Mouse (Mus musculus): Measurements from ENCODE around the gene H2-Q4. TPM values are rescaled to one million over a fixed set of nuclear protein-coding genes. Genes with fewer than 3 reads are reported as not detected.
A peak's percentile ranks its signal among the peaks of the same experiment; 100 is the strongest.
"Not testable (repeated sequence)": the region's sequence is repeated elsewhere in the genome, so short reads cannot be mapped to it uniquely, and the experiment has no call there.

Gene H2-Q4
- 0.73 and 0.80 TPM in 2 replicates for polyA plus RNA-seq (2015; fragmentation: Nextera tagmentation; extraction: Ambion mirVana)

DNA sequence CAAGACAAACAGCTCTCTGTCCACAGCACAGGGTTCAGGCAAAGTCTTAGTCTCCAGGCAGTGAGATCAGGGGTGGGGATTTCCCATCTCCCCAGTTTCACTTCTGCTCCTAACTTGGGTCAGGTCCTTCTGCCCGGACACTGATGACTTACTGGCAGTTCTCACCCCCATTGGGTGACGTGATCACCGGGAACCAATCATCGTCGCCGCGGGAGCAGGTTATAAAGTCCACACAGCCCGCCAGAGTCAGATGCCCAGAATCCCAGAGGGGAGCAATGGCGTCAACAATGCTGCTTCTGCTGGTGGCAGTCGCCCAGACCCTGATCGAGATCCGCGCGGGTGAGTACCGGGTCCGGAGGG lies at the start of gene H2-Q4:
H2-Q4 (plus strand) TSS at position 249 of the 360 bp plus-strand sequence.
- H3K4me3 ChIP-seq, result peak within 1 kb of the TSS; percentile 47
- WGBS, result 1% methylated on average over 16 of the region's 16 CpGs
- no peaks in the 10 kb centered on the region for H3K27me3 ChIP-seq
- ATAC-seq (replicated peaks), result peak; percentile 70; the same call in 1 of the 2 replicates
- peak within 1 kb of the TSS; percentile 43 for H3K9ac ChIP-seq (replicated peaks)
- H3K27ac ChIP-seq (replicated peaks), result no peak within 1 kb of the TSS
- no peaks in the 10 kb centered on the region for H3K36me3 ChIP-seq
- peak within 1 kb of the TSS; percentile 92 for H3K4me2 ChIP-seq (replicated peaks)
- peaks cover 11% of the 10 kb centered on the region for H3K4me1 ChIP-seq
- no peaks in the 10 kb centered on the region for H3K9me3 ChIP-seq

DNA sequence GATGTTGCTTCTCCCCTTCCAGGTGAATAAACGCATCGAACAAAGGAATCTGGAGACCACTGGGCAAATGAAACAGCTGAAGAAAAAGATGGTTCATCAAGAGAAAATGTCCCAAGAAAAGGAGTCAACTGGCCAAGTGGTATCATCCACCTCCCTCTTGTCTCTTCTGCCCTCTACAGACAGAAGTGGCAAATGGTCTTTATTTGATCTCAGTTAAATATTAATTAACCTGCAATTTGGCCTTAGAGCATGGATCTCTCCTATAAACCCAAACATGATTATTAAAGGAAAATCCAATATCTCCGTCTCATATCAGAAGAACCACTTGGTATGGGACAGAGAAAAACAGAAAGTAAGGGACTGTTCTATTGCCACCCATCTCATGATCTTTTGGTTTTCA lies 49.7 kb upstream of the H2-Q4 start:
- not testable (repeated sequence) for H3K27me3 ChIP-seq; H3K27ac ChIP-seq (replicated peaks); H3K9ac ChIP-seq (replicated peaks); H3K9me3 ChIP-seq; H3K4me1 ChIP-seq; H3K4me2 ChIP-seq (replicated peaks); H3K4me3 ChIP-seq; H3K36me3 ChIP-seq; ATAC-seq (replicated peaks)
- WGBS, result 58% methylated on average over 3 of the region's 3 CpGs

DNA sequence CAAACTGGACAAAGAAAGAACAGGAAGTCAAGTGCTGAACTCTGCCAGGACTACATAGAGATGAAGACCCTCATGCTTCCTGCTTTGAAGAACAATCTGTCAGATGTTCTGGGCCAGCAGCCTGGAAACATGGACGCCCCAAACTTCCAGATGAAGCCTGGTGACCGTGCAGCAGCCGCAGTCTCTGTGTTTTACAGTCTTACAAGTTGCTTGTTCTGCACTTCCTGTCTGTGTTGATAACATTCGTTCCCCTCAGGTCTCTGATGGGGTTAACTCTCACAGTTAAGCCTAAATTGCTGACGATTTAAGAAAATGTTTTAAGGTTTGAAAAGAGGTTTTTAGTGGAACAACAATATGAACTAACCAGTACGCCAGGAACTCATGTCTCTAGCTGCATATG lies 47.9 kb upstream of the H2-Q4 start:
- 78% methylated on average over 6 of the region's 6 CpGs for WGBS
- not testable (repeated sequence) for H3K4me2 ChIP-seq (replicated peaks); H3K4me3 ChIP-seq; H3K36me3 ChIP-seq; H3K27ac ChIP-seq (replicated peaks); ATAC-seq (replicated peaks); H3K27me3 ChIP-seq; H3K9ac ChIP-seq (replicated peaks); H3K4me1 ChIP-seq; H3K9me3 ChIP-seq

DNA sequence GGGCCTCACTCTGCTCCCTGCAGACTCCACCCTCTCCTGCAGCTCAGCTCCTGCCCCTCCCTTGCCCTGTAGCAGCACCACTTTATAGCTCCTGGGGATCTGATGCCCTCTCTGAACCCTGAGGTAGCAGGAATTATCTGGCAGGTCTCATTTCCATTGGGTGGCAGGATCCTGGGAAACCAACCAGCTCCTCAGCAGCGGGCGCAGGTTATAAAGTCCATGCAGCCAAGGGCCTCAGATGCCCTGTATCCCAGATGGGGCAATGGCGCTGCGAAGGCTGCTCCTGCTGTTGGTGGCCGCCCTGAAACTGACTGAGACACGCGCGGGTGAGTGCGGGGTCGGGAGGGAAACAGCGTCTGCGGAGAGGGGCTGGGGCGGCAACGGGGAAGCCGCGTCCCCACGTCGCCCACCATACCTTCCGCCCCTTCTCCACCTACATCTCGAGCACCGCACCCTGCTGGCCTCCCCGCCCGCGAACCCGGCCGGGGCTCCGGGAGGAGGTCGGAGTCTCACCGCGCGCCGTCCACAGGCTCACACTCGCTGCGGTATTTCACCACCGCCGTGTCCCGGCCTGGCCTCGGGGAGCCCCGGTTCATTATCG lies 37.2 kb upstream of the H2-Q4 start, which contains the start of gene H2-Q2:
H2-Q2 (plus strand) TSS at position 172 of the 601 bp plus-strand sequence.
- WGBS, result 1% methylated on average over 39 of the region's 40 CpGs
- Histone ChIP-seq H3K4me1 (peaks cover 12% of the 10 kb centered on the region), H3K4me3 (peak within 1 kb of the TSS; percentile 43), H3K27ac (replicated peaks) (no peak within 1 kb of the TSS), H3K4me2 (replicated peaks) (peak within 1 kb of the TSS; percentile 84), H3K36me3 (no peaks in the 10 kb centered on the region), H3K9me3 (no peaks in the 10 kb centered on the region), H3K27me3 (peaks cover 50% of the 10 kb centered on the region), H3K9ac (replicated peaks) (peak within 1 kb of the TSS; percentile 40)
- no peak for ATAC-seq (replicated peaks)

DNA sequence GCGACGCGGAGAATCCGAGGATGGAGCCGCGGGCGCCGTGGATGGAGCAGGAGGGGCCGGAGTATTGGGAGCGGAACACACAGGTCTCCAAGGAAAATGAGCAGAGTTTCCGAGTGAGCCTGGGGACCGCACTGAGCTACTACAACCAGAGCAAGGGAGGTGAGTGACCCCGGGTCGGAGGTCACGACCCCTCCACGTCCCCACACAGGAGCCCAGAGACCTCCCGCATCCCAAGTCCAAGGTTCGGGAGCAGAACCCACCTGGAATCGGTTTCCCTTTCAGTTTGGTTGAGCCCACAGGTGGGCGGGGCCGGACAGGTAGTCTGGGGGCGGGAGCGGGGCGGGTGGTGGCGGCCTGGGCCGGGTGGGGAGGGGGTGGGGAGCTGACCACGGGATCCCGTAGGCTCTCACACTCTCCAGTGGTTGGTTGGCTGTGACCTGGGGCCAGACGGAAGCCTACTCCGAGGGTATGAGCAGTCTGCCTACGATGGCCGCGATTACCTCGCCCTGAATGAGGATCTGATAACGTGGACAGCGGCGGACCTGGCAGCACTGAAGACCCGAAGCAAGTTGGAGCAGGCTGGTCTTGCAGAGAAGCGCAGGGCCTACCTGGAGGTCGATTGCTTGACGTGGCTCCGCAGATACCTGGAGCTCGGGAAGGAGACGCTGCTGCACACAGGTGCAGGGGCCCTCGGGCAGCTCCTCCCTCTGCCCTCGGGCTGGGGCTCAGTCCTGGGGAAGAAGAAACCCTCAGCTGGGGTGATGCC lies 36.5 kb upstream of the H2-Q4 start:
- Histone ChIP-seq H3K27me3 (peaks cover 46% of the 10 kb centered on the region), H3K4me3 (peak overlapping the region; percentile 43), H3K4me1 (peaks cover 12% of the 10 kb centered on the region), H3K9me3 (no peaks in the 10 kb centered on the region), H3K9ac (replicated peaks) (peak overlapping the region; percentile 40), H3K36me3 (no peaks in the 10 kb centered on the region), H3K27ac (replicated peaks) (no peak overlapping the region), H3K4me2 (replicated peaks) (peak overlapping the region; percentile 84)
- WGBS, result 2% methylated on average over 46 of the region's 46 CpGs
- no peak for ATAC-seq (replicated peaks)

DNA sequence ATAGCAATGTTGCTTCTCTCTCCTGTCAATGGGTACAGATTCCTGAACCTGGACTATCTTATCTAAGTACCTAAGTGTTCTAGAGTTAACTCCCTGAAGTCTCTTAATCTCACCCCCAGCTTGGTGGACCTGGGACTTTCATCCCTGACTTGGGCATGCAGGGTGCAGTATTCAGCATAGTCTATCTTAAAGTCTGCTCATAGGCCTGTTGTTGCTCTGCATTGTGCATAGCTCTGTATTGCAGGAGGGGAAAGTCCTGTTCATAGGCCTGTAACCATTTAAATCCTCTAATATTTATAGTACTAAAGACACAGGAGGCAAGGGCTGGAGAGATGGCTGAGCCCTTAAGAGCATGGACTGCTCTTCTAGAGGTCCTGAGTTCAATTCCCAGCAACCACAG lies 31.8 kb upstream of the H2-Q4 start:
- not testable (repeated sequence) for H3K27ac ChIP-seq (replicated peaks); H3K4me1 ChIP-seq; H3K9ac ChIP-seq (replicated peaks); ATAC-seq (replicated peaks); H3K4me2 ChIP-seq (replicated peaks); H3K4me3 ChIP-seq; H3K9me3 ChIP-seq; H3K36me3 ChIP-seq
- H3K27me3 ChIP-seq, result peaks cover 17% of the 10 kb centered on the region

DNA sequence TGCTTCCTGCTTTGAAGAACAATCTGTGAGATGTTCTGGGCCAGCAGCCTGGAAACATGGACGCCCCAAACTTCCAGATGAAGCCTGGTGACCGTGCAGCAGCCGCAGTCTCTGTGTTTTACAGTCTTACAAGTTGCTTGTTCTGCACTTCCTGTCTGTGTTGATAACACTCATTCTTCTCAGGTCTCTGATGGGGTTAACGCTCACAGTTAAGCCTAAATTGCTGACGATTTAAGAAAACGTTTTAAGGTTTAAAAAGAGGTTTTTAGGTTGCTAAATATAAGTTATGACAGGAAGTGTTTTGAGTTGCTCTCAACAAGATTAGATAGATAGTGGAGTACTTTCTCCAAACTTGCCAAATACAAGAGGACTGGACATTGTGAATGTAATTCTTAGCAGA lies 26.1 kb upstream of the H2-Q4 start:
- H3K9me3 ChIP-seq; H3K27me3 ChIP-seq; H3K9ac ChIP-seq (replicated peaks); H3K27ac ChIP-seq (replicated peaks); H3K36me3 ChIP-seq; H3K4me2 ChIP-seq (replicated peaks); H3K4me1 ChIP-seq; H3K4me3 ChIP-seq; ATAC-seq (replicated peaks): not testable (repeated sequence)
- WGBS, result 81% methylated on average over 6 of the region's 6 CpGs

DNA sequence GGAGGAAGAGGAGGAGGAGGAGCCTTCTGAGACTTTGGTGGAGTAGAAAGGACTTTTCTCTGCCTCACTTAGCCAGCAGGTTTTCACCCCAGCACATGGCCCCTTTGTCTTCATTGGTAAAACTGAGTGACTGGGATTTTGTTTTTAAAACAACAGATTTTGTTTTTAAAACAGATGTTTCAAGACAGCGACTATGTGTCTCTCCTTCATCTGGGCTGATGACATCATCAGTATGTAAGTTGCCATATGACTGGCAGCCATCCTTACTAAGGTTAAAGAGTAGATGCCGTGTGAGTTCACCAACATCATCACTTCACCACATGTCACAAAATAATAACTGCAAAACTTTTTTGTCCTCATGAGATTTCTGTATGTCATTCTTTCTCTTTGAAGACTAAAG lies 25.3 kb upstream of the H2-Q4 start:
- H3K36me3 ChIP-seq, result no peaks in the 10 kb centered on the region
- ATAC-seq (replicated peaks), result no peak
- H3K9ac ChIP-seq (replicated peaks), result no peak overlapping the region
- H3K4me2 ChIP-seq (replicated peaks), result no peak overlapping the region
- H3K4me3 ChIP-seq, result no peak overlapping the region
- H3K27me3 ChIP-seq, result peaks cover 5% of the 10 kb centered on the region; the same call in 1 of the 2 replicates
- H3K4me1 ChIP-seq, result peaks cover 2% of the 10 kb centered on the region
- WGBS, result 76% methylated on average over 2 of the region's 2 CpGs
- no peak overlapping the region for H3K27ac ChIP-seq (replicated peaks)
- H3K9me3 ChIP-seq, result no peaks in the 10 kb centered on the region

DNA sequence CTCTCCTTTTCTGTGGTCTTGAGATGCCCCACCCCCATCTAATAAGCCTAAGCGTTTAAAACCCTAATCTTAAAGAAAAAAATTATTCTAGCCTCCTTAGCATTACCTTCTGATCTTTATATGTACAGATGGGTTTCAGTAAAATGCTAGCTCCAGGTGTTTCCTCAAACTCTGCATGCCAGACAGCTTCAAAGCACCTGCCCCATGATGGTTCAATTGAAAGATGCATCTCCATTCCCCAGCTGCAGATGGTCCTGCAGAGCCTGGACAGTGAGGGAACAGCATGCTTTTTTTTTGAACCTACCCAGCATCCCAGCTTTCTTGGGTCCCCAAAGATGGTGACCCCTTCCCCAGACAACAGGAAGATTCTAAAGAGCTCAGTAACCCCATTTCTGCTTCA lies 22.3 kb upstream of the H2-Q4 start:
- Histone ChIP-seq H3K27me3 (peaks cover 13% of the 10 kb centered on the region), H3K9me3 (no peaks in the 10 kb centered on the region), H3K9ac (replicated peaks) (no peak overlapping the region), H3K36me3 (no peaks in the 10 kb centered on the region), H3K4me1 (peaks cover 7% of the 10 kb centered on the region), H3K4me3 (no peak overlapping the region), H3K27ac (replicated peaks) (no peak overlapping the region), H3K4me2 (replicated peaks) (no peak overlapping the region)
- ATAC-seq (replicated peaks), result no peak
- WGBS, result 53% methylated on average over 1 of the region's 1 CpGs

DNA sequence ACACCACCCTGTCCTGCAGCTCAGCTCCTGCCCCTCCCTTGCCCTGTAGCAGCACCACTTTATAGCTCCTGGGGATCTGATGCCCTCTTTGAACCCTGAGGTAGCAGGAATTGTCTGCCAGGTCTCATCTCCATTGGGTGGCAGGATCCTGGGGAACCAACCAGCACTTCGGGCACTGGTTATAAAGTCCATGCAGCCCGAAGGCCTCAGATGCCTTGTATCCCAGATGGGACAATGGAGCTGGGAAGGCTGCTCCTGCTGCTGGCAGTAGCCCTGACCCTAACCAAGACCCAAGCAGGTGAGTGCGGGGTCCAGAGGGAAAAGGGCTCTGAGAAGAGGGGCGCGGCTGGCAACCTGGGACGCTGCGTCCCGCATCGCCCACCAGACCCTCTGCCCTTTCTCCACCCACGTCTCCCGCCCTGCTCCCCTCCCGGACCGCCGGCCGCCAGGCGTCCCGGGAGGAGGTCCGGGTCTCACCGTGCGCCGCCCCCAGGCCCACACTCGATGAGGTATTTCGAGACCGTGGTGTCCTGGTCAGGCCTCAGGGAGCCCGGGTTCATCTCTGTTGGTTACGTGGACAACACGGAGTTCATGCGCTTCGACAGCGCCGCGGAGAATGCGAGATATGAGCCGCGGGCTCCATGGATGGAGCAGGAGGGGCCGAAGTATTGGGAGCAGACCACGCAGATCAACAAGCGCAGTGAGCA lies 20.5 kb upstream of the H2-Q4 start:
- no peak for ATAC-seq (replicated peaks)
- Histone ChIP-seq H3K27me3 (peaks cover 13% of the 10 kb centered on the region), H3K36me3 (no peaks in the 10 kb centered on the region), H3K27ac (replicated peaks) (no peak overlapping the region), H3K4me3 (peak overlapping the region; percentile 34), H3K9ac (replicated peaks) (peak overlapping the region; percentile 28), H3K4me2 (replicated peaks) (peak overlapping the region; percentile 60), H3K4me1 (peaks cover 7% of the 10 kb centered on the region), H3K9me3 (0 out of 2 replicates have a peak, but pooled peaks cover 2% of the 10 kb centered on the region)
- 9% methylated on average over 38 of the region's 38 CpGs for WGBS

DNA sequence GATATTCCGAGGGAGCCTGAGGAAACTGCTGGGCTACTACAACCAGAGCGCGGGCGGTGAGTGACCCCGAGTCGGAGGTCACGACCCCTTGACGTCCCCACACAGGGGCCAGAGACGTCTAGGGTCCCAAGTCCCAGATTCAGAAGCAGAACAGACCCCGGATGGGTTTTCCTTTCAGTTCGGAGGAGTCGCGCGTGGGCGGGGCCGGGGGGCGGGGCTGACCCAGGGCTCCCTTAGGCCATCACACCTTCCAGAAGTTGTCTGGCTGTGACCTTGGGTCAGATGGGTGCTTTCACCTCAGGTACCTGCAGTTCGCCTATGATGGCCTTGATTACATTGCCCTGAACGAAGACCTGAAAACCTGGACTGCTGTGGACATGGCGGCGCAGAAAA lies 20.0 kb upstream of the H2-Q4 start:
- peak overlapping the region; percentile 34 for H3K4me3 ChIP-seq
- peak overlapping the region; percentile 28 for H3K9ac ChIP-seq (replicated peaks)
- WGBS, result 20% methylated on average over 21 of the region's 21 CpGs
- H3K27ac ChIP-seq (replicated peaks), result no peak overlapping the region
- peaks cover 7% of the 10 kb centered on the region for H3K4me1 ChIP-seq
- peak overlapping the region; percentile 60 for H3K4me2 ChIP-seq (replicated peaks)
- H3K36me3 ChIP-seq, result no peaks in the 10 kb centered on the region
- ATAC-seq (replicated peaks), result no peak
- H3K27me3 ChIP-seq, result peaks cover 13% of the 10 kb centered on the region
- 0 out of 2 replicates have a peak, but pooled peaks cover 2% of the 10 kb centered on the region for H3K9me3 ChIP-seq

All from forebrain, embryonic 15.5 days (tissue).